Mouse (Mus musculus): ENCODE measurements around the gene Pnkd. TPM values are rescaled to one million over a fixed set of nuclear protein-coding genes. Genes with fewer than 3 reads are reported as not detected.

Pnkd gene
- polyA plus RNA-seq, 1 experiment from 2014 or later: 108 TPM

GRCm38 (mm10) chr1:74294090-74294643, 9.4 kb downstream of the Pnkd start:
- DNase-seq (ENCODE audit: low spot score): no peak
- H3K36me3 ChIP-seq (replicated peaks): peaks cover 65% of the 10 kb centered on the region
- H3K27me3 ChIP-seq (replicated peaks; ENCODE audit: low read depth, poor library complexity, severe bottlenecking): no peaks in the 10 kb centered on the region
- H3K9me3 ChIP-seq: no peaks in the 10 kb centered on the region
- H3K4me1 ChIP-seq: peaks cover 36% of the 10 kb centered on the region
- H3K4me3 ChIP-seq: no peak overlapping the region
- 91% methylated on average over 3 of the region's 3 CpGs for WGBS
- H3K27ac ChIP-seq (replicated peaks): no peak overlapping the region

DNA sequence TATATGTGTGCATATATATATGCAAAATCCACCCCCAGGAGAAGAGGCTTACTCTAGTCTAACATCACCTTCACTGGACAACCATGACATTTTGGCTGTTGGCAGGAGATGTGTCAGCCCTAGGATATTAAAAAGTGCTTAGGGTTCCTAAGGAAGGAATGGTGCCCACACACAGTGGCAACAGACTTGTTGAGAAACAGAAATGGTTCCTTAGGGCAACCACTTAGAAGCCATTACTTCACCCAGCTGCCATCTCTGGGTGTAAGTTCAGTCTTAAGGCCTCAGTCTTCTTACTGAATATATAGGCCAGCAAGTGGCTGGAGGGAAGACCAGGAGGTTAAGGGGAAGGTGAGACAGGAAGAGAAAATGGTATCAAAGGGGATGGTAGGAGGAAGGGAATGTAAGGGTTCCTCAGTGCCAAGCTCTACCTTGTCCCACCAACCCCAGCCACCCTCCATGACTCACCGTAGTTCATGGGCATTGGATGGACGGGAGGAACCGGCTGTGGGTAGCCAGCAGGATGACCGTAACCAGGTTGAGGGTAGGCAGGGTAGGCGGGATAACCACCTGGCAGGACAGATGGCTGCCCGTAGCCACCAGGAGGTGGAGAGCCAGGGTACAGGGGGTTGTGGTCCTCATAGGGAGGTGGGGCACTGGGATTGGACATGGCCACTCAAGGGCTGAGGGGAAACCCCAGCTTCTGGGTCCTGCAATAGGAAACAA, 10.2 kb downstream of the Pnkd start:
- DNase-seq (ENCODE audit: low spot score): no peak
- Histone ChIP-seq H3K9me3 (no peaks in the 10 kb centered on the region), H3K27me3 (replicated peaks; ENCODE audit: low read depth, poor library complexity, severe bottlenecking) (no peaks in the 10 kb centered on the region), H3K27ac (replicated peaks) (peak overlapping the region; percentile 82), H3K4me3 (peak overlapping the region; percentile 41; the same call in 1 of the 2 replicates), H3K4me1 (peaks cover 36% of the 10 kb centered on the region), H3K36me3 (replicated peaks) (peaks cover 58% of the 10 kb centered on the region)
- 89% methylated on average over 6 of the region's 6 CpGs for WGBS

DNA sequence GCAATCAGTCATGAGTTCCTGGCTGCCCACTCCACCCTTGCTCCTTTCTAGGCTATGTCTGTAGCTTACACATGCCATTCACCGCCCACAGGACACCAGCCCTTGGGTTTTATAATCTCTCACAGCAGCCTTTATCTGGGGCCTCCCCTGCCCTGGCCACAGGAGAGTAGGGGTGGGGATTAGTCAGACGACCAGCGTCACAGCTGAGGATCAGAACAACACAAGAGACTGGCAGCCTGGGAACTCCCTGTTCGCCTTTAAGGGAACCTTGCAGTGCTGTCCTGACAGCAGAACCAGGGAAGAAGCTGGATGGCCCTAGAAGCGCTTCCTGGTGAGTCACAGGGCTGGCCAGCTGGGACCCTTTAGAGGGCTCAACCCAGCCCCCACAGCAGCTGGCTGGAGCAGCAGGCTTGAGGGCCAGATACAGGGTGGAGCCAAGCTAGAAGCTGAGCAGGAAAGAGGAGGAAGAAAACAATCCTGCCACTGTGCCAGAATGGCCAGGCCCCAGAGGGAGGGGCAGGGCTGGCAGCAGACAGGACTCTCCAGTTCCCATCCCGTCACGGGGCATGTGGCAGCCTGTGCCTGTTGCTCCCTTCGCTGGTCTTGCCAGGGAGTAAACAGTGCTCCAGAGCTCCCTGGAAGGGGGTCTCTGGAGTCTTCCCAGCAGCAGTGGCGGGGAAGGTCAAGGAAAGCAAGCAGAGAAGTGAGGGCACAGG, 10.9 kb downstream of the Pnkd start:
- no peaks in the 10 kb centered on the region for H3K27me3 ChIP-seq (replicated peaks; ENCODE audit: low read depth, poor library complexity, severe bottlenecking)
- H3K4me3 ChIP-seq: peak overlapping the region; percentile 41
- DNase-seq (ENCODE audit: low spot score): peak; percentile 81
- peak overlapping the region; percentile 82 for H3K27ac ChIP-seq (replicated peaks)
- H3K4me1 ChIP-seq: peaks cover 36% of the 10 kb centered on the region
- H3K36me3 ChIP-seq (replicated peaks): peaks cover 51% of the 10 kb centered on the region
- no peaks in the 10 kb centered on the region for H3K9me3 ChIP-seq
- 16% methylated on average over 9 of the region's 9 CpGs for WGBS

DNA sequence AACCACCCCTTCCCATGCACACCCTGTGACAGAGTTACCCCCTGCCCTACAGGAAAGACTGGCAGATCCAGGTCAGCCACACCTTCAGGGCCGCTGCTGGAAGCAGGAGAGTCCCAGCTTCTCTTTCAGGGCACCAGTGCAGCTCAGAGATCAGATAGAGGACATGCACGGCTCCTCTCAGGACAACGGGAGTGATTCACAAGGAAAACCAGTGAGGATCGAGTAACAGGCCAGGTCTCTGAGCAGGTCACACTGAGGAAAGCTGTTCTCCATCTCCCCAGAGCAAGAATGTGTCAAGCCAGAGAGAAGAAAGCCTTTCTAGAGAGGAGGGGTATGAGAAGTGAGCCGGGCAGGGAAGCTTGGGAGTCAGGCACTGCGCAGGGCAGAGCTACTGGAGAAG, 11.7 kb downstream of the Pnkd start:
- H3K36me3 ChIP-seq (replicated peaks): peaks cover 42% of the 10 kb centered on the region
- peak overlapping the region; percentile 41; the same call in 1 of the 2 replicates for H3K4me3 ChIP-seq
- H3K4me1 ChIP-seq: peaks cover 36% of the 10 kb centered on the region
- WGBS: 45% methylated on average over 6 of the region's 6 CpGs
- DNase-seq (ENCODE audit: low spot score): no peak
- peak overlapping the region; percentile 82 for H3K27ac ChIP-seq (replicated peaks)
- no peaks in the 10 kb centered on the region for H3K27me3 ChIP-seq (replicated peaks; ENCODE audit: low read depth, poor library complexity, severe bottlenecking)
- H3K9me3 ChIP-seq: no peaks in the 10 kb centered on the region

DNA sequence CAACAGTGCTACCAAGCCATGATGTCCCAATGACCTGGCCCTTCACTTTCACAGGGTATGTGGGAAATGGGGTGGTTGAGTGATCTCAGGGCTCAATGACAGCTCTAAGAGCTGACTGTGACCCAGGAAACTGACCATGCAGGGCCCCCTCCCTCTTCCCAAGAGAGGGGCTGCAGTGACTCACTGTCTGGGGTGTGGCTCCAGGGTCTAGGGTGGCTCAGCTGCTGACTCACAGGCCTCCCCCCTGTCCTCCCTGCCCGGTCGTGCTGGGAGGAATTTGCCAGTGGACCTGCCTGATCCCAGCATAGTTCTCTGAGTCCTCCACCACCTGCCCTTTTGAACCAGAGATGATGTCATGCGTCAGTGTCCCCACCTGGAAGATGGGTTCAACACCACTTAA, 12.5 kb downstream of the Pnkd start:
- H3K9me3 ChIP-seq: no peaks in the 10 kb centered on the region
- H3K4me1 ChIP-seq: peaks cover 36% of the 10 kb centered on the region
- H3K4me3 ChIP-seq: no peak overlapping the region; the same call in 1 of the 2 replicates
- peaks cover 36% of the 10 kb centered on the region for H3K36me3 ChIP-seq (replicated peaks)
- H3K27ac ChIP-seq (replicated peaks): peak overlapping the region; percentile 82
- 70% methylated on average over 3 of the region's 3 CpGs for WGBS
- DNase-seq (ENCODE audit: low spot score): no peak
- H3K27me3 ChIP-seq (replicated peaks; ENCODE audit: low read depth, poor library complexity, severe bottlenecking): no peaks in the 10 kb centered on the region

DNA sequence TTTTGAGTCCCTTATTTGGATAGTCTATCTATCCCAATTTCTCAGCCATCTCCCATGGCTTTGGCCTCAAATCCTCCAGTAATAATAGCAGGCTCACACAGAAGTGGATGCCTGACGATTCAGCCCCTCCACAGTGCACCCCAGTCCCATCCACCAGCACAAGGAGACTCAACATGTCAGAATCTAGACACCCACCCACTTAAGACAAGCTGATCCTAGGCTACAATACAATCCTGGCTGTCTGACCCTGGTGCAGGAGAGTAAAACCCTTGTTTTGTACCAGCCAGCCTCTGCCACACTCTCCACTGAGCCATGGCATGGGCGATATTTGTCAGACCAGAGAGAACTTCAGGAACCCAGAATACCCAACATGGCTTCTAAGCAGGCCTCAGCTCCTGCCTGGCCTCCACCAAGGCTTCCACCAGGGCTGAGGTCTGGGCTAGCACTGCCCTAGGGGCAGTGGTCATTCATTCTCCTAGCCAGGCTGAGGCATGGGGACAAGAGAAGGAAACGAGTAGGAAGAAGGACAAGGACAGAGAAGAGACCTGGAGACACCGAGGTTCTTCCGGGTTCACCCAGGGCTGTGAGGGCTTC, 13.5 kb downstream of the Pnkd start:
- Histone ChIP-seq H3K27me3 (replicated peaks; ENCODE audit: low read depth, poor library complexity, severe bottlenecking) (peaks cover 5% of the 10 kb centered on the region; the same call in 1 of the 2 replicates), H3K4me1 (peaks cover 41% of the 10 kb centered on the region), H3K27ac (replicated peaks) (peak overlapping the region; percentile 35; the same call in 1 of the 2 replicates), H3K36me3 (replicated peaks) (peaks cover 26% of the 10 kb centered on the region), H3K4me3 (no peak overlapping the region), H3K9me3 (no peaks in the 10 kb centered on the region)
- WGBS: 83% methylated on average over 5 of the region's 5 CpGs
- no peak for DNase-seq (ENCODE audit: low spot score)

DNA sequence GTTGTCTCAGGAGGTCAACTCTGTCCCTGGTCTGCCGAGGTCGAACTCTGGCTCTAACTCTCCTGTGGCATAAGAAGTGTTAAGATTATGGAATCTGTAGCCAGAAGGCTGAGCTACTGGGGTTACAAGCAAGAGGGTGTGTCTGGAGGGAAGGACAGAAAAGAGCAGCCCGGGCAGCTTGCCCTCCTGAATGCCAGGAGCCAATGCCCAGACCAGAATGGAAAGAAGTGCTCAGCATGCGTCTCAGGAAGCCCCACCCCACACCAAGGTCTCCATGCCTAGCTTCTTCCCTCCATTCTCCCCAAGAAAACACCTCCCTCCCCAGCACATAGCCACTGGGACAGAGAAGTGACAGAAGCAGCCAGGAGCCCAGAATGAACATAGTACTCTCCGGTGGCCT, 14.3 kb downstream of the Pnkd start:
- Histone ChIP-seq H3K36me3 (replicated peaks) (peaks cover 19% of the 10 kb centered on the region), H3K27ac (replicated peaks) (no peak overlapping the region), H3K4me1 (peaks cover 48% of the 10 kb centered on the region), H3K27me3 (replicated peaks; ENCODE audit: low read depth, poor library complexity, severe bottlenecking) (peaks cover 5% of the 10 kb centered on the region; the same call in 1 of the 2 replicates), H3K4me3 (no peak overlapping the region), H3K9me3 (no peaks in the 10 kb centered on the region)
- DNase-seq (ENCODE audit: low spot score): no peak
- 75% methylated on average over 5 of the region's 5 CpGs for WGBS

DNA sequence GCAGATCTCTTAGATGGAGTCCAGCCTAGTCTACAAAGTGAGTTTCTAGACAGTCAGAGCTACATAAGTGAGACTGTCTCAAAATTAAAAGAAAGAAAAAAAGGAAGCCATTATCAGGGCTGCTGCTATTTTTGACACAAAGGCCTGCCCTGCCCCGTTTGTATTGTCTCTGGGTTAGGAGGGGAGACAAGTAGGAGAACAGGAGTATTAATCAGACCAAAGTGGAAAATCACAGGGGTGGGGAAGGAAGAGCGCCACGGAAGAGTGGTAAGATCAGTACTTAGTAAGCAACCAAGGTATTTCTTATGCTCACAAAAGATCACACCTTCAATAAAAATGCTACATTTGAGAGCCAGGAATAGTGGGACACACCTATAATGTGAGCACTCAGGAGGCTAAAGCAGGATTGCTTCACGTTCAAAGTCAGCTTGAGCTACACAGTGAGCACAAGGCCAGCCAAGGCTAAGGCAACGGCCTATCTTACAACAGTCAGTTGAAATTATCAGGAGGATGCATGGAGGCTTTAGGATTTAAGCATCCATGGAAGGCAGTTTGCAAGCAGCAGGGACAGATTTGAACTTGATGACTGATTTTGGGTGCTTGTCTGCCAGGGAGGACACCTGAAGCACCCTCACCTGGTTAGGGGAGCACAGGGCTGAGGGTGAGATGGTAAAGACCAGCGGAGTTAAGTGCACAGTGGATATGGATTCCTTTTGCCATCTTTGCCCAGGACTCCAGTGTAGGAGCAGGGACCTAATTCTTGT, 15.8 kb downstream of the Pnkd start:
- Histone ChIP-seq H3K4me3 (no peak overlapping the region), H3K27ac (replicated peaks) (no peak overlapping the region), H3K36me3 (replicated peaks) (peaks cover 14% of the 10 kb centered on the region; the same call in 1 of the 2 replicates), H3K9me3 (no peaks in the 10 kb centered on the region), H3K27me3 (replicated peaks; ENCODE audit: low read depth, poor library complexity, severe bottlenecking) (peaks cover 10% of the 10 kb centered on the region; the same call in 1 of the 2 replicates), H3K4me1 (peaks cover 44% of the 10 kb centered on the region)
- WGBS: 88% methylated on average over 6 of the region's 6 CpGs
- DNase-seq (ENCODE audit: low spot score): no peak

DNA sequence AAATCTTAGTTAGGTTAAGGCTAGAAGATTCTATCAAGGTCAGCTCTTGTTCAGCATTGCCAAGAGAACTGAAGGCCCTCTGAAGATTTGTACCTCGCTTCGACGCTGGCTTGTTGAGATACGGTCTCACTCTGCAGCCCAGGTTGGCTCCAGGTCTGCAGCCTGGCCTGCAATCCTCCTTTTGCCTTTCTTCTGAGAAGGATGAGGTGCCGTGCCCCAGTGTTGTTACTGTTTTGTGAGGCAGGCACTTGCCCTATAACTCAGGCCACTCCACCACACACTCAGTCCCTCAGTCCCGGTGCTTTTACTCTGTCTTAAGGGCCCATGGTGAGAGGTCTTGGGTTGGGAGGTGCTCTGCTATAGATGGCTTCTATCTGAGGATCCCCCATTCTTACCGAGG, 17.5 kb downstream of the Pnkd start:
- no peak for DNase-seq (ENCODE audit: low spot score)
- Histone ChIP-seq H3K27me3 (replicated peaks; ENCODE audit: low read depth, poor library complexity, severe bottlenecking) (peaks cover 10% of the 10 kb centered on the region; the same call in 1 of the 2 replicates), H3K36me3 (replicated peaks) (peaks cover 4% of the 10 kb centered on the region; the same call in 1 of the 2 replicates), H3K4me1 (peaks cover 27% of the 10 kb centered on the region), H3K4me3 (no peak overlapping the region), H3K27ac (replicated peaks) (no peak overlapping the region), H3K9me3 (no peaks in the 10 kb centered on the region)
- 92% methylated on average over 7 of the region's 7 CpGs for WGBS

- Histone ChIP-seq H3K4me3 (peak overlapping the region; percentile 16; the same call in 1 of the 2 replicates), H3K27me3 (replicated peaks; ENCODE audit: low read depth, poor library complexity, severe bottlenecking) (peaks cover 10% of the 10 kb centered on the region; the same call in 1 of the 2 replicates), H3K4me1 (peaks cover 23% of the 10 kb centered on the region), H3K36me3 (replicated peaks) (no peaks in the 10 kb centered on the region), H3K27ac (replicated peaks) (no peak overlapping the region), H3K9me3 (no peaks in the 10 kb centered on the region)
- DNase-seq (ENCODE audit: low spot score): no peak
- WGBS: 75% methylated on average over 2 of the region's 2 CpGs
These were observed 18.1 kb downstream of the Pnkd start for GRCm38 (mm10) chr1:74302835-74303234.

- under 1% methylated on average over 56 of the region's 56 CpGs for WGBS
- peak overlapping the region; percentile 86 for H3K27ac ChIP-seq (replicated peaks)
These were observed 19.0 kb downstream of the Pnkd start for GRCm38 (mm10) chr1:74303509-74304338.

More at GRCm38 (mm10) chr1:74303509-74304338, 19.0 kb downstream of the Pnkd start:
- peaks cover 28% of the 10 kb centered on the region for H3K4me1 ChIP-seq
- H3K4me3 ChIP-seq: peak overlapping the region; percentile 78
- no peaks in the 10 kb centered on the region for H3K36me3 ChIP-seq (replicated peaks)
- peaks cover 10% of the 10 kb centered on the region; the same call in 1 of the 2 replicates for H3K27me3 ChIP-seq (replicated peaks; ENCODE audit: low read depth, poor library complexity, severe bottlenecking)
- H3K9me3 ChIP-seq: no peaks in the 10 kb centered on the region
- DNase-seq (ENCODE audit: low spot score): peak; percentile 76
